Mouse (Mus musculus): ENCODE data around the gene Clca3a2. TPM values are rescaled to one million over a fixed set of nuclear protein-coding genes. Genes with fewer than 3 reads are reported as not detected.
A peak's percentile ranks its signal among the peaks of the same experiment; 100 is the strongest.
"Not testable (repeated sequence)": the region's sequence is repeated elsewhere in the genome, so short reads cannot be mapped to it uniquely, and the experiment has no call there.

Gene Clca3a2
- polyA plus RNA-seq (2012; rRNA removed) (0.11 and 0.17 TPM in 2 replicates), polyA plus RNA-seq (2014; fragmentation: Nextera tagmentation; extraction: Ambion mirVana) (0.12 and 0.26 TPM in 2 replicates)

GRCm38 (mm10) chr3:144819219-144819618, at the start of gene Clca3a2:
Clca3a2 (minus strand) TSS chr3:144819494.
- H3K27ac ChIP-seq (replicated peaks; ENCODE audit: low read depth, low read length); H3K4me2 ChIP-seq (replicated peaks; ENCODE audit: low read depth, low read length, severe bottlenecking); ATAC-seq (ENCODE audit: low FRiP score, low read depth); H3K36me3 ChIP-seq (ENCODE audit: control insufficient read depth, insufficient read depth, low read length); H3K4me3 ChIP-seq (replicated peaks; ENCODE audit: low read length); H3K9ac ChIP-seq (ENCODE audit: low read depth, low read length, severe bottlenecking); H3K27me3 ChIP-seq (ENCODE audit: control insufficient read depth, insufficient read depth, low read length); DNase-seq (ENCODE audit: low spot score); H3K4me1 ChIP-seq (ENCODE audit: control insufficient read depth, insufficient read depth, low read length); H3K9me3 ChIP-seq (ENCODE audit: control insufficient read depth, low read length): not testable (repeated sequence)
- whole genome bisulfite sequencing, result 88% methylated on average over 6 of the region's 6 CpGs

GRCm38 (mm10) chr3:144849584-144849983, 30.3 kb upstream of the Clca3a2 start:
- Histone ChIP-seq H3K4me1 (ENCODE audit: control insufficient read depth, insufficient read depth, low read length) (no peaks in the 10 kb centered on the region), H3K9me3 (ENCODE audit: control insufficient read depth, low read length) (no peaks in the 10 kb centered on the region), H3K36me3 (ENCODE audit: control insufficient read depth, insufficient read depth, low read length) (no peaks in the 10 kb centered on the region), H3K4me3 (replicated peaks; ENCODE audit: low read length) (no peak overlapping the region), H3K27ac (replicated peaks; ENCODE audit: low read depth, low read length) (no peak overlapping the region), H3K27me3 (ENCODE audit: control insufficient read depth, insufficient read depth, low read length) (no peaks in the 10 kb centered on the region), H3K9ac (ENCODE audit: low read depth, low read length, severe bottlenecking) (no peak overlapping the region), H3K4me2 (replicated peaks; ENCODE audit: low read depth, low read length, severe bottlenecking) (no peak overlapping the region)
- ATAC-seq (ENCODE audit: low FRiP score, low read depth) (no peak), DNase-seq (ENCODE audit: low spot score) (no peak)
- no peak for TF ChIP-seq POLR2A (IDR thresholded peaks at IDR 0.05; ENCODE audit: borderline replicate concordance, extremely low read depth, insufficient read depth, insufficient read length)
- WGBS, result 27% methylated on average over 4 of the region's 4 CpGs

DNA sequence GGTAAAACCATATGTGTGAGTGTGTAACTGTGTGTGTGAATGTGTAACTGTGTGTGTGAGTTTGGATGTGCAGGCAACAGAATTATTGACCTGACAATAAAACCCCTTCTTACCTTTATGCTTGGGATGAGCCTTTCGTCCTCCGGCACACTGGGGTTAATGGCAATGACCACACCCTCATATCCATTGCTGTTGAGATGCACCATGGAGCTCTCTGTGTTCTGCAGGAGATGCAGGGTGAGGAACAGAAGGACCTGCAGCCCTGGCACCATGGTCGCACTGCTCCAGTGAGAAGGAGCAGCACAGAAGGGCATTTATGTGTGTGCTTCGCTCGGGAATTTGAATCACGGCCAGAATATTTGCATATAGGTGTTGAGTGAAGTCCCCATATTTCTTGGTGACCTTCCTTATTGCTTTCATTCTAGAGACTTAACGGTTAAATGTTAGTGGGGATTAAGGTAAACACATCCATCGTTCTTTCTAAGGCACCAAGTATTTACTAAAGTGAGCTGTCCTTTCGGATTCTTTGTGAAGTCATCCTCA, 29.8 kb upstream of the Clca3a2 start, which contains the start of gene Clca3b:
Clca3b (minus strand) TSS at position 344 of the 543 bp plus-strand sequence.
- WGBS, result 75% methylated on average over 9 of the region's 9 CpGs
- not testable (repeated sequence) for H3K9me3 ChIP-seq (ENCODE audit: control insufficient read depth, low read length); DNase-seq (ENCODE audit: low spot score); H3K4me2 ChIP-seq (replicated peaks; ENCODE audit: low read depth, low read length, severe bottlenecking); H3K4me1 ChIP-seq (ENCODE audit: control insufficient read depth, insufficient read depth, low read length); H3K9ac ChIP-seq (ENCODE audit: low read depth, low read length, severe bottlenecking); H3K36me3 ChIP-seq (ENCODE audit: control insufficient read depth, insufficient read depth, low read length); ATAC-seq (ENCODE audit: low FRiP score, low read depth); H3K27me3 ChIP-seq (ENCODE audit: control insufficient read depth, insufficient read depth, low read length); H3K4me3 ChIP-seq (replicated peaks; ENCODE audit: low read length); H3K27ac ChIP-seq (replicated peaks; ENCODE audit: low read depth, low read length)

DNA sequence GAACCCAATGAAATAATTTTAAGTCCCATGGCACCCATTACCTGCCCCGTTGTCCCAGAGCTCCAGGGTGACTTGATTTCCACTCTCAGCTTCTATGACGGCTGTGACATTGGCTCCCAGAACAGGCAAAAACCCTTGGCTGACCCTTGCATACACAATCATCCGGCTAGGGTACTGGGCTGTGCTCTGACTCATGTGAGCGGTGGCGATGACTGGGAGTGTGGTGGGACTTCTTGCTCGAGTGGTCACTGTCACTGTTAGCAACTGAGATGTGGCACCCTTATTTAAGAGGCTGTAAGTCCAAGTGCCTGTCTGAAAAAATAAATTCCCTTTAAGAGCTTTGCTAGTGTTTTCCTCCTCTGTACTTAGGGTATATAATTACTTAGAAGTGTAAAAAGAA, 8.0 kb upstream of the Clca3a2 start:
- H3K4me2 ChIP-seq (replicated peaks; ENCODE audit: low read depth, low read length, severe bottlenecking), result no peak overlapping the region
- H3K9me3 ChIP-seq (ENCODE audit: control insufficient read depth, low read length), result no peaks in the 10 kb centered on the region
- DNase-seq (ENCODE audit: low spot score), result no peak
- no peak overlapping the region for H3K9ac ChIP-seq (ENCODE audit: low read depth, low read length, severe bottlenecking)
- 82% methylated on average over 6 of the region's 6 CpGs for WGBS
- no peak overlapping the region for H3K4me3 ChIP-seq (replicated peaks; ENCODE audit: low read length)
- no peaks in the 10 kb centered on the region for H3K36me3 ChIP-seq (ENCODE audit: control insufficient read depth, insufficient read depth, low read length)
- no peak overlapping the region for H3K27ac ChIP-seq (replicated peaks; ENCODE audit: low read depth, low read length)
- ATAC-seq (ENCODE audit: low FRiP score, low read depth), result no peak
- H3K4me1 ChIP-seq (ENCODE audit: control insufficient read depth, insufficient read depth, low read length), result no peaks in the 10 kb centered on the region
- no peak for TF ChIP-seq POLR2A (IDR thresholded peaks at IDR 0.05; ENCODE audit: borderline replicate concordance, extremely low read depth, insufficient read depth, insufficient read length)
- H3K27me3 ChIP-seq (ENCODE audit: control insufficient read depth, insufficient read depth, low read length), result no peaks in the 10 kb centered on the region

- Histone ChIP-seq H3K4me2 (replicated peaks; ENCODE audit: low read depth, low read length, severe bottlenecking) (no peak overlapping the region), H3K27me3 (ENCODE audit: control insufficient read depth, insufficient read depth, low read length) (no peaks in the 10 kb centered on the region), H3K27ac (replicated peaks; ENCODE audit: low read depth, low read length) (no peak overlapping the region), H3K9ac (ENCODE audit: low read depth, low read length, severe bottlenecking) (no peak overlapping the region), H3K4me3 (replicated peaks; ENCODE audit: low read length) (no peak overlapping the region), H3K9me3 (ENCODE audit: control insufficient read depth, low read length) (no peaks in the 10 kb centered on the region), H3K4me1 (ENCODE audit: control insufficient read depth, insufficient read depth, low read length) (no peaks in the 10 kb centered on the region), H3K36me3 (ENCODE audit: control insufficient read depth, insufficient read depth, low read length) (no peaks in the 10 kb centered on the region)
- WGBS, result 16% methylated on average over 10 of the region's 10 CpGs
- DNase-seq (ENCODE audit: low spot score) (peak; percentile 82), ATAC-seq (ENCODE audit: low FRiP score, low read depth) (no peak; the same call in 1 of the 2 replicates)
- TF ChIP-seq POLR2A (IDR thresholded peaks at IDR 0.05; ENCODE audit: borderline replicate concordance, extremely low read depth, insufficient read depth, insufficient read length), result no peak
Observed at GRCm38 (mm10) chr3:144825151-144825550, 5.9 kb upstream of the Clca3a2 start.

- H3K36me3 ChIP-seq (ENCODE audit: control insufficient read depth, insufficient read depth, low read length), result no peaks in the 10 kb centered on the region
- H3K9me3 ChIP-seq (ENCODE audit: control insufficient read depth, low read length), result no peaks in the 10 kb centered on the region
- no peak overlapping the region for H3K9ac ChIP-seq (ENCODE audit: low read depth, low read length, severe bottlenecking)
- no peak overlapping the region for H3K4me3 ChIP-seq (replicated peaks; ENCODE audit: low read length)
- 75% methylated on average over 5 of the region's 5 CpGs for WGBS
- no peak overlapping the region for H3K27ac ChIP-seq (replicated peaks; ENCODE audit: low read depth, low read length)
- no peaks in the 10 kb centered on the region for H3K27me3 ChIP-seq (ENCODE audit: control insufficient read depth, insufficient read depth, low read length)
- no peak for TF ChIP-seq POLR2A (IDR thresholded peaks at IDR 0.05; ENCODE audit: borderline replicate concordance, extremely low read depth, insufficient read depth, insufficient read length)
- no peak for DNase-seq (ENCODE audit: low spot score)
- H3K4me2 ChIP-seq (replicated peaks; ENCODE audit: low read depth, low read length, severe bottlenecking), result no peak overlapping the region
- ATAC-seq (ENCODE audit: low FRiP score, low read depth), result no peak
- no peaks in the 10 kb centered on the region for H3K4me1 ChIP-seq (ENCODE audit: control insufficient read depth, insufficient read depth, low read length)
Observed at GRCm38 (mm10) chr3:144823331-144823730, 4.0 kb upstream of the Clca3a2 start.

All from limb, embryonic 14.5 days (tissue).